Mouse (Mus musculus): ENCODE data around the gene Mmaa.

The Mmaa gene

GRCm38 (mm10) chr8:79288250-79288649 lies 6.5 kb downstream of the Mmaa start:
- no peak for DNase-seq (ENCODE audit: low spot score)

GRCm38 (mm10) chr8:79286424-79286823 lies 8.3 kb downstream of the Mmaa start:
- no peak for DNase-seq (ENCODE audit: low spot score)

GRCm38 (mm10) chr8:79284626-79285025 lies 10.1 kb downstream of the Mmaa start:
- DNase-seq (ENCODE audit: low spot score) = no peak

- DNase-seq (ENCODE audit: low spot score) = no peak
Observed at GRCm38 (mm10) chr8:79281376-79281890, 13.3 kb downstream of the Mmaa start.

GRCm38 (mm10) chr8:79277264-79277870 lies 17.4 kb downstream of the Mmaa start:
- DNase-seq (ENCODE audit: low spot score) = no peak

GRCm38 (mm10) chr8:79274940-79275339 lies 19.8 kb downstream of the Mmaa start:
- no peak for DNase-seq (ENCODE audit: low spot score)

GRCm38 (mm10) chr8:79273776-79274175 lies 21.0 kb downstream of the Mmaa start:
- DNase-seq (ENCODE audit: low spot score) = no peak

DNA sequence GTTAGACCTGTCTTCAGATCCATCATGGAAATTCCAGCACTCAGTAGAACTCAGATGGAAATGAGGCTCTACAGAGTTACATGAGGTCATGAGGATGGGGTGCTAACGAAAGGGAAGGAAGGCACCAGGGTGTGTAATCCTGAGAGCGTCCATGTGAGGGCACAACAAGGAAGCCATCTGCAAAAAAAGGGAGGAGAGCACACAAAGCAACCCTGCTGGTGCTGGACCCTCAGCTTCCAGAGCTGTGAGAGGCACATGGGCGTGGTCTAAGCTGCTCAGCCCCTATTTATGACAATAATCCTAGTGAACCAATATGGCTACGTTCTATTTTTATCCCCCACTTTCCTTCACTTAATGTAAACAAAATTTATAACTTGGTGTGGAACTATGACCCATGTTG lies 22.1 kb downstream of the Mmaa start:
- DNase-seq (ENCODE audit: low spot score) = no peak

DNA sequence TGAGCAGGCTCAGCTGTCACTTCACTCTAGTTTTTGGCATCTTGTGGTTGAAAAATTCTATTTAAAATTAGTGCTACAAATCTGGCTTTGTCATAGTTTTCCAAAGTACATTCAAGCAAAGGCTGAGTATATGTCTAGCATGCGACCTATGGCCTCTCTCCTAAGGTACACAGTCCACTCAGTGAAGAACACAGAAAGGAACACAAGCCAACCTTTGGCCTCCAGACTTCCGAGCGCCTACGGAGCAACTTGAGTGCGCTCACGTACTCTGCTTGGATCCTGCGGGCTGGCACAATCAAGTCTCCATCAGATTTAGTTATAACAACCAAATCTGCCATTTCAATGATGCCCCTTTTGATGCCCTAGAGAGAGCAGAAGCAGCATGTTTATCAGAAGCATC lies 25.8 kb downstream of the Mmaa start:
- DNase-seq (ENCODE audit: low spot score) = no peak

- no peak for DNase-seq (ENCODE audit: low spot score)
Observed at GRCm38 (mm10) chr8:79261920-79262319, 32.8 kb downstream of the Mmaa start.

DNA sequence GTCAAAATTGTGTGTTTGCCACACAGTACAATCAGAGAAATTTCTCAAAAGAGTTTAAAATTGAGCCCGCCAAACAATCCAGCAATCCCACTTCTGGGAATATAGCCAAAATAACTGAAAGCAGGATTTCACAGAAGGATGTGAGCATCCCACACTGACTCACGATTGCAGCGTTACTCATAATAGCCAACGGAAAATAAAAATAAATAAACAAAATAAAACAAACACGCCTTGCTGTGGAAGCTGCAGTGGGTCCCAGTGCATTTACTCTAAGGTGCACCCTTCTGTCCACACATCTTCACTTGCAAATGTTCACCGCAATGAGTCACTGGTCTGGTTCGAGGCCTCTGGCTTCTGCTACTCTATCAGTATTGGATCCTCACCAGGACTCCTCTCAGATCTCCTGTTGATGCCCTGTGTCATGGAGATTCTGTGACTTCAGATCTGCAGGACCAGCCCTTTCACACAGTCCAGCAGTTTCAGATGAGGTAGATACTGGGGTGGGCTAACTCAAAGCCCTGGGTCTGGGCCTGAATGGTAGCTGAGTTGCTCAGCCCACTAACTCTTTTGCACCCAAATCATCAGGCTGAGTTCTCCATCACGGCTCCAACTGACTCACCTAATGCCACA lies 38.5 kb downstream of the Mmaa start:
- DNase-seq (ENCODE audit: low spot score) = no peak

GRCm38 (mm10) chr8:79253742-79254141 lies 41.0 kb downstream of the Mmaa start:
- DNase-seq (ENCODE audit: low spot score) = peak; percentile 47

DNA sequence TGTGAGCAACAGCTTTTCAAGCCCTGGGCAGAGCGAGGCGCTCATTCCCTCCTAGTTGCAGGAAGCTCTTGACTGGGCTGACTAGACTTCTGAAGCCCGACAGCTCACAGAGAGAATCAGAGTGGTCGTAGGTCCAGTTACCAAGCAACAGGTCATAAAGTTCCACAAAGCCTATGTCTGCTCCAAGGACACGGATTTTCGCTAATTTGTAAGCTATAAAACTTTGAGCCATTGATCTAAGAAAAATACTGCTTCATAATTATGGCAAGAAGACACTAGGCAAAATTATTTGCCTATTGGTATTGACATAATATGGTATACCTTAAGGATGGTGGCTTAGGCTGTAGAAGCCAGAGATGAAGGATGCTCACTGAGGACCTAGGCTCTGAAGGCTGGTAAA lies 46.3 kb downstream of the Mmaa start, which contains the start of gene 1700011L22Rik:
TSS of gene 1700011L22Rik (minus strand) at position 101 of the 400 bp plus-strand sequence.
- no peak for DNase-seq (ENCODE audit: low spot score)

- DNase-seq (ENCODE audit: low spot score) = no peak
Observed at GRCm38 (mm10) chr8:79243422-79243821, 51.3 kb downstream of the Mmaa start.

DNA sequence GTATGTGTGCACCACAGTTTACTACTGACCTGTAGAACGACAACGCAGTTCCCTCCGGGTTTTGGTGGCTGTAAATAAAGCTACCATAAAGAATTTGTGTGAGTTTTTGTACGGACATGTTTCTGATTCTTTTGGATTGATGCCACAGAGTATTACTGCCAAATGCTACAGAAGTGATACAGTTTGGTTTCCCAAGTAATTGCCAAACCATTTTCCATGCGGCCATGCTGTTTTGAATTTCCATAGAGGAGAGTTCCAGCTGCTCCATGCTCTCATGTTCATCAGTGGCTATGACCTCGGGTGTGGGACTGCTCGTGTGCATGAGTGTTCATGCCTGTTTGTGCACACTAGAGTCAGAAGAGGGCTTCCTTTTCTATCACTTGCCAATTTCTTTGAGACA lies 54.7 kb downstream of the Mmaa start:
- no peak for DNase-seq (ENCODE audit: low spot score)

GRCm38 (mm10) chr8:79239320-79239719 lies 55.4 kb downstream of the Mmaa start:
- DNase-seq (ENCODE audit: low spot score) = no peak

DNA sequence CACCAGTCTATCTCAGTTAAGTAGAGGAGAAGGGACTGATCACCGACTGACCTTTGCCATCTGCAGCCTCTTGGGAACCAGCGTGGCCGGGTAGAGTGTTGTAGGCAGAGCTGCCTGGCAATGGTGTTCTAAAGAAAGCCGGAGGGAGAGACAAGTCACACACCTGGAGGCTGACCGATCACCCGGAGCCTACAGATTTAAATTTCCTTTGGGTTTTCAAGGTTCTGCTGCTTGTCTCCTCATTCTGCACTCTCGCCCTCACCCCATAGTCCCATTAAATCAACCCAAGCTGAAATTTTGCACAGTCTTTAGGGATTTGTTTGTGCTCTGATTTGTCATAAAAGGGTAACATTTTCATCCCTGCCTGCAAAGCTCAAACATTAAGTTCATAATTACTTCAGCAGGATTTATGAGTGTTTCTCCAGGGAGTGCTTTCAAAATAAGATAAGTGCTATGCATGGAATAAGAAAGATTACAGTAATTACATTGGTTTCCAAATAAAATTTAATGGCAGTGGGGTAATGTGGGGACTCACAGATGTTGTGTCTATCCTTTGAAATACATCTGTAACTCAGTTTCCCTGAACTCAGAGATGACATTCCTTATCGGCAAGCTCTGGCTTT lies 65.4 kb downstream of the Mmaa start:
- DNase-seq (ENCODE audit: low spot score) = no peak

DNA sequence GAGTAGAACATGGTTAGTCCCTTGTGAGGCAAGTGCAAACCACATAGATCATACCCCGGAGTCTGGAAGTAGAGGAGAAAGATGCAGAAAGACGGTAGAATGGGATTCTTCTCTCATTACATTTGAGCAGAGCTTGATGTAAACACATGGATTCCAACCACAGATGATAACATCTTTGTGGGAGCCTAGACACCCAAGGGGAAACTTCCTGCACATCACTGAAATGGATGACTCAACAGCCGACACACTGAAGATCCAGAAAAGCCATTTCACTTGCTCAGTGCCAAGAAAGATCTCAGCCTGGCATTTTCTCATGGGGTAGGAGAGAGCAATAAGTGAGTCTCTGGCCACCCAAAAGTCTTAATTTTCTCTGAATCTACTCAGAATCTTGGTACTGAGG lies 66.8 kb downstream of the Mmaa start:
- no peak for DNase-seq (ENCODE audit: low spot score)

GRCm38 (mm10) chr8:79227194-79227593 lies 67.5 kb downstream of the Mmaa start:
- DNase-seq (ENCODE audit: low spot score) = no peak

DNA sequence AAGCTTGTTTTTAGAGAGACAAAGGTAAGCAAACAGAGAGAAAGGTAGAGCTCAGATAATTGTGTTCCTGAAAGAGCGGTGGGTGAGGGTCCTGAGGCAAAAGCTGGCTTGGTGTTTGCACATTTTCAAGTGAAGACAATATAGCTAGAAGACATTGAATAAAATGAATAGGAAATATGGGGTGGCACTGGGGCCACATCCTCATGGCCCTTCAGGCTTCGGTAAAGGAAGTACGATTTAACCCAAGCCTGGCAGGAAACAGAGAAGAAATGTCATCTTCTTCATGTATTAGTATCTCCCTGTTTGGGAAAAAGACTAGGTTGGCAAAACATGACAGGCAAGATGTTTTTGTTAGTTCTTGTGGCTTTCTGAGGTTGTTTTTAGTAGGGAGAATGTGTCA lies 68.7 kb downstream of the Mmaa start:
- DNase-seq (ENCODE audit: low spot score) = no peak

DNA sequence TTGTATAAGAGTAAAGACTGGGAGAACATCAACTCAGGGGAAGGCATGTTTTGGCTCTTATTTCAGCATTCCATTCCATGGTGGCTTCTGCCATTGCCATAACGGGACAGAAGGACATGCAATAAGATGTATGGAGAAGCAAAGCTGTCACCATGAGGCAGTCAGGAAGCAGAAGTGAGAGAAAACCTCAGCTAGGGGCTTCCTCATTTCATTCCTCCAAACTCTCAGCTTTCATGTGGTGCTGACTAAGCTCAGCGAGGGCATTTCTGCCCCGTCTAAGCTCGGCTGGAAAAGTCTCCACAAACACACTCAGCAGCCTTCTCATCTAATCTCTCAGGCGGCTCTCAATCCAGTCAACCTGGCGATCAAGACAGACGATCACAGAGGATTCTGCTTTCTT lies 69.2 kb downstream of the Mmaa start:
- DNase-seq (ENCODE audit: low spot score) = peak; percentile 21

GRCm38 (mm10) chr8:79224363-79224762 lies 70.4 kb downstream of the Mmaa start:
- DNase-seq (ENCODE audit: low spot score) = no peak

DNA sequence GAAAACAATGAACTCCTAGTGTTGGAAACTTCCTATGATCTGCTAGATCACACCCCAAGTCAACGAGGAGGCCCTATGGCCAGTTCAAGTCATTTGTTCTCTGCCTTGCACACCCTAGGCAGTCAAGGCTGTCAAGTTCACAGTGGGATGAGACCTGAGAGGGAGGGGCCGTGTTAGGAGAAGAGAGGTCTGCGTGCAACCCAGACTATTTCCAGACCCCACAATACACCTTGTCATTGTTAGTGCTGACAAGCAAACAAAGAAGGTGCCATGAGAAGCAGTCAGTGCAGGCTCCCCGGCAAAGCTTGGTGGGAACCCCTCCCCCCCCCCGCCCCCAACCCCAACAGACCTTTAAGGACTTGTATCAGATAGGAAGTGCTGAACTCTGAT lies 72.0 kb downstream of the Mmaa start:
- DNase-seq (ENCODE audit: low spot score) = no peak
